Mouse (Mus musculus): ENCODE data around the gene Ldhal6b. TPM values are rescaled to one million over a fixed set of nuclear protein-coding genes. Genes with fewer than 3 reads are reported as not detected.
A peak's percentile ranks its signal among the peaks of the same experiment; 100 is the strongest.

Gene Ldhal6b
- total RNA-seq, 2 experiments from 2014 or later: 0.81 to 1.3 TPM

- Histone ChIP-seq H3K27ac (no peak overlapping the region), H3K4me3 (no peak overlapping the region)
- TF ChIP-seq CTCF (conservative IDR thresholded peaks at IDR 0.05): peak; percentile 83
- peak in 1 of 2 experiments; percentile 79 for DNase-seq (ENCODE audit: low spot score in 2 of 2)
Observed at GRCm38 (mm10) chr17:5402069-5402468, 16.5 kb downstream of the Ldhal6b start.

GRCm38 (mm10) chr17:5401288-5401687 lies 17.3 kb downstream of the Ldhal6b start:
- TF ChIP-seq CTCF (conservative IDR thresholded peaks at IDR 0.05): no peak
- no peak overlapping the region for H3K4me3 ChIP-seq
- DNase-seq (ENCODE audit: low spot score in 2 of 2): no peak
- no peak overlapping the region for H3K27ac ChIP-seq

DNA sequence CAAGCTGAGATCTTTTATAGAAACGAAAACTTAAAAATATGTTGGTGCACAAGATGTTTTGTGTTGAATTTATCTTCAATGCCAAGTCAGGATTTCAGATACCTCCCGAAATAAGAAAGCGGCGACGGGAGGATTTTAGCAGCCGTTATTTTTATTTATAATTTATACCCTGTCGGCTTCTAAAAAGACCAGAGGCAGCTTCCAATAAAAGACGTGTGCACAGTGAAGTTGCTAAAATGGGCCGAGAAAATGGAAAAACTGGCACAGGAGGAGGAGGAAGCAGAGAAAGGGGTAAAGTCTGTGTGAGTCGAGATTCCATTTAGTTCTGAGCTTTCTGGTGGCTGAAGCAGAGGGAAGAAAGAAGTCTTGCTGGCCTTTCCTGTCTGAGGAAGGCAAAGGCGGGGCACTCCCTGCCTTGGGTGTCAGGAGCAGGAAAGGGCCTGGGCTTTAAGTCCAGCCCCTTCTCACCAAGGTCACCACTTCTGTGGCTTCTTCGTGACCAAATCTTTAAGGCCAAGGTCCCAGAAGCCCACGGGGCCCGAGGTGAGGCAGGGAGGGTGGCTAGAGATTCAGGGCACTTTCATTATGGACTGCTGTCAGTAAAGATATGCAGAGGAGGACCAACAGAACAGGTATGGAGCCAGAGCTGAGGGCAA lies 18.0 kb downstream of the Ldhal6b start:
- no peak for DNase-seq (ENCODE audit: low spot score in 2 of 2)
- TF ChIP-seq CTCF (conservative IDR thresholded peaks at IDR 0.05): no peak
- Histone ChIP-seq H3K27ac (no peak overlapping the region), H3K4me3 (no peak overlapping the region)

GRCm38 (mm10) chr17:5397148-5398007 lies 21.2 kb downstream of the Ldhal6b start:
- peak overlapping the region; percentile 29; the same call in 1 of the 2 replicates for H3K4me3 ChIP-seq
- TF ChIP-seq CTCF (conservative IDR thresholded peaks at IDR 0.05): peak; percentile 99
- H3K27ac ChIP-seq: peak overlapping the region; percentile 49; the same call in 1 of the 2 replicates
- peak; percentile 79 to 92 for DNase-seq (ENCODE audit: low spot score in 2 of 2)

DNA sequence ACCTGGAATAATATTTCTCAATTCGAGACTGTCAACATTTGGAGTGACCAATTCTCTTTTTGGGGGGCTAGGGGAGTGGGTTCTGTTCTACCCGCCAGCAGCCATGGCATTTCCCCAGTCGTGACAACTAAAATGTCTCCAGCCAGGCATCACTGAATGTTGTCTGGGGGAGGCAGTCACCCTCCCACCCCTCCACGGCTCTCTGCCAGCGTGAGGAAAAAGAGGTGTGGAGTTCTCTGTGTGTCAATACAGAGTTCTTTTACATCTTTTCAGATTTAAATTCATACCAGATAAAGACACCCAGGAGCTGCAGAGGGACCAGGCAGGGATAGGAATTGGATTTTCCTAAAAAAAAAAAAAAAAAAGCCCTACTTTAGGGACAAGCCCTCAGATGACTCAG lies 22.4 kb downstream of the Ldhal6b start:
- H3K4me3 ChIP-seq: no peak overlapping the region
- TF ChIP-seq CTCF (conservative IDR thresholded peaks at IDR 0.05): no peak
- no peak overlapping the region for H3K27ac ChIP-seq
- DNase-seq (ENCODE audit: low spot score in 2 of 2): no peak

DNA sequence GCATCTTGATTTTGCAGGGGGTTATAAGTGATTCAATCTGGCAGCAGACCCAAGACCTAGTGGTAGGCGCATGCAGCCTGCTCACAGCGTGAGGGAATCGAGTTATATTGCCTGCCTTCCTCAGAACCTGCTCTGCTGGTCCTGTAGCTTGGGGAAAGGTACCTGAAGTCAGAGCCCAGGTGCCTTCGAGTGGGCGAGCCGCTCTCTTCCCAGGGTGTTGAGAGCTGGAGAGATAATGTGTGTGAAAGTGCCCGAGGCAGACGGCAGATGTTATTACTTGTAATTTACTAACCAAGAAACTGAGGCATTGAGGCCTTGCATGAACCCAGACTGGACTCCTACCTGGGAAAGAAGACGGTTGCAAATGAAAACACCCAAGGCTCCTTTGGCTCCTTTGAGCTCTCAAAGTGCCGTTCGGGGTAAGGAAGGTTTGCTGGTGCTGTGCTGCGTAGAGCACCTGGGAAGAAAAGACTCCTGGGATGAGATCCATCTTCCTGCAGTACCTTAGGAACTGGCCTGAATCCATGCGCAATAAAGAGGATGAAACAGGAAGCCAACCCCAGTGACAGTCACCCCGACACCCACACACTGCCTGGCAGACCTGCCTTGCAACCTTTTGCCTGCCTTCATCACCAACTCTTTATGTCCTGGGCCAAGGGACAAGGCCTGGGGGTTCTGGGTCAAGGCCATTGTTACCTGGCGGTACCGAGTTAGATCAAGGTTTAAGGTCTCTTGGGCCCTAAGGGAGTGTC lies 22.9 kb downstream of the Ldhal6b start:
- no peak overlapping the region for H3K4me3 ChIP-seq
- no peak for DNase-seq (ENCODE audit: low spot score in 2 of 2)
- no peak for TF ChIP-seq CTCF (conservative IDR thresholded peaks at IDR 0.05)
- H3K27ac ChIP-seq: no peak overlapping the region

DNA sequence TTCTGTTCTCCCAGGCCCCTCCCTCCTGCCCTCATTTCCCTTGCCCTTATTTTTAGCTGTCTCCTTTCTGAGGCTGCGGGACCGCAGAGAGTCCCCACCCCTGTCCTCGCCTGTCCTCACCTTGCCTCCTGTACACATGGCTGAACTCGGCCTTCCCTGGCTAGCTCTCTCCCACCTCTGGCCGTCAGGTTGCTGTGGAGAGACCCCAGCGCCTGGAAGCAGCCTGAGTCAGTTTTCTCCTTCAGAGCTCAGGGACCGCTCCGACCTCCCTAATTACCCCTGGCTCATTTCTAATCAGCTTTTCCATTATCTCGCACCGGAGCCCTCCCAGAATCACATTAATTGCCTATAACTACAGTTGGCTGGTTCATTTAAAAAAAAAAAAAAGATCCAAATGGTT lies 27.9 kb downstream of the Ldhal6b start:
- H3K4me3 ChIP-seq: no peak overlapping the region
- no peak overlapping the region for H3K27ac ChIP-seq
- no peak for DNase-seq (ENCODE audit: low spot score in 2 of 2)
- no peak for TF ChIP-seq CTCF (conservative IDR thresholded peaks at IDR 0.05)

GRCm38 (mm10) chr17:5388351-5388750 lies 30.2 kb downstream of the Ldhal6b start:
- DNase-seq (ENCODE audit: low spot score in 2 of 2): no peak
- Histone ChIP-seq H3K4me3 (no peak overlapping the region), H3K27ac (no peak overlapping the region)
- no peak for TF ChIP-seq CTCF (conservative IDR thresholded peaks at IDR 0.05)

- no peak overlapping the region for H3K4me3 ChIP-seq
- no peak for TF ChIP-seq CTCF (conservative IDR thresholded peaks at IDR 0.05)
- DNase-seq (ENCODE audit: low spot score in 2 of 2): no peak
Observed at GRCm38 (mm10) chr17:5386885-5387545, 31.6 kb downstream of the Ldhal6b start.

GRCm38 (mm10) chr17:5385694-5386093 lies 32.9 kb downstream of the Ldhal6b start:
- no peak for TF ChIP-seq CTCF (conservative IDR thresholded peaks at IDR 0.05)
- Histone ChIP-seq H3K27ac (no peak overlapping the region), H3K4me3 (no peak overlapping the region)
- no peak for DNase-seq (ENCODE audit: low spot score in 2 of 2)

More at GRCm38 (mm10) chr17:5386885-5387545, 31.6 kb downstream of the Ldhal6b start:
- no peak overlapping the region for H3K27ac ChIP-seq

DNA sequence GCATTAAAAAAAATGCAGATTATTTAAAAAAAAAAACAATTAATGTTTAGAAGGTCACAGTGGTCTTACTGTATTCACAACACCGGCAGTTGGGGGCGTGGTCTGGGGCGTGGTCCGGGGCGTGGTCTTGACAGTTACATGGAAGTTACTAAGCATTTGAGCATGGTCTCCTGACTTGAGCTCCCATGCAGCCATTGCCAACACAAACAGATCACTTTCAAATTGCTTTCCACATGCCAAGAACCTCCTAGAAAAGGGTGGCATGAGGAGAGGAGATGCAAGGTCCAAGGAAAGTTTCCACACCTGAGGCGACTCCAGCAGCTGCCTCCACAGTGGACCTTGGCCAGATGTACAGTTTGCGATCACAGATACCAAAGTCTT lies 40.6 kb downstream of the Ldhal6b start:
- H3K27ac ChIP-seq: peak overlapping the region; percentile 79
- DNase-seq (ENCODE audit: low spot score in 2 of 2): no peak
- H3K4me3 ChIP-seq: no peak overlapping the region
- TF ChIP-seq CTCF (conservative IDR thresholded peaks at IDR 0.05): no peak

- Histone ChIP-seq H3K27ac (peak overlapping the region; percentile 79), H3K4me3 (no peak overlapping the region)
- TF ChIP-seq CTCF (conservative IDR thresholded peaks at IDR 0.05): no peak
- DNase-seq (ENCODE audit: low spot score in 2 of 2): peak; percentile 47 to 82
Observed at GRCm38 (mm10) chr17:5377151-5377929, 41.2 kb downstream of the Ldhal6b start.
